Mouse (Mus musculus) testis, adult 2 months (tissue): ENCODE results near the gene Trpm8. TPM values are rescaled to one million over a fixed set of nuclear protein-coding genes. Genes with fewer than 3 reads are reported as not detected.

Source experiments
- H3K27ac ChIP-seq: fragments of 200-500 bp; 2 replicates; pipeline ENCODE4 v1.5.1; 2012; ENCODE audit warnings: low read depth, low read length; ENCODE audit not compliant: control insufficient read depth, insufficient read depth
- H3K27me3 ChIP-seq: fragments of 200-500 bp; 2 replicates; pipeline ENCODE4 v1.6.1; 2012; ENCODE audit warnings: mild to moderate bottlenecking, low read length, moderate library complexity; ENCODE audit not compliant: control insufficient read depth, insufficient read depth
- H3K36me3 ChIP-seq: fragments of 200-500 bp; 2 replicates; pipeline ENCODE4 v1.6.1; 2012; ENCODE audit warnings: mild to moderate bottlenecking, low read length; ENCODE audit not compliant: control insufficient read depth, insufficient read depth
- H3K4me1 ChIP-seq: fragments of 200-500 bp; 2 replicates; pipeline ENCODE4 v1.6.1; 2012; ENCODE audit warnings: low read length; ENCODE audit not compliant: control insufficient read depth, insufficient read depth
- H3K4me3 ChIP-seq: fragments of 200-500 bp; 2 replicates; pipeline ENCODE4 v1.5.1; 2012; ENCODE audit warnings: low read depth, mild to moderate bottlenecking, low read length, moderate library complexity, mixed read lengths; ENCODE audit not compliant: control insufficient read depth
- CTCF ChIP-seq: fragments of 200-500 bp; IDR thresholded peaks from 2 replicates; pipeline ENCODE4 v1.5.1; 2012; ENCODE audit warnings: low read depth, mild to moderate bottlenecking, inconsistent platforms, low read length, moderate library complexity; ENCODE audit not compliant: control insufficient read depth, insufficient read depth, insufficient replicate concordance
- POLR2A ChIP-seq: fragments of 200-500 bp; IDR thresholded peaks from 2 replicates; pipeline ENCODE4 v1.6.1; 2012; ENCODE audit warnings: low read depth, mild to moderate bottlenecking, inconsistent platforms, low read length, moderate library complexity; ENCODE audit not compliant: control insufficient read depth
- polyA plus RNA-seq: library from polyadenylated mRNA; depleted of rRNA; stranded (reverse); fragments of >200 nt; gene quantifications from 2 replicates; pipeline ENCODE4 v1.2.3, GENCODE M21; 2012

Gene Trpm8
- polyA plus RNA-seq, 1 experiment: 4.7 TPM

- TF ChIP-seq CTCF (no peak), POLR2A (no peak)
Measured at GRCm38 (mm10) chr1:88232664-88233380, 44.6 kb upstream of the Trpm8 start.

DNA sequence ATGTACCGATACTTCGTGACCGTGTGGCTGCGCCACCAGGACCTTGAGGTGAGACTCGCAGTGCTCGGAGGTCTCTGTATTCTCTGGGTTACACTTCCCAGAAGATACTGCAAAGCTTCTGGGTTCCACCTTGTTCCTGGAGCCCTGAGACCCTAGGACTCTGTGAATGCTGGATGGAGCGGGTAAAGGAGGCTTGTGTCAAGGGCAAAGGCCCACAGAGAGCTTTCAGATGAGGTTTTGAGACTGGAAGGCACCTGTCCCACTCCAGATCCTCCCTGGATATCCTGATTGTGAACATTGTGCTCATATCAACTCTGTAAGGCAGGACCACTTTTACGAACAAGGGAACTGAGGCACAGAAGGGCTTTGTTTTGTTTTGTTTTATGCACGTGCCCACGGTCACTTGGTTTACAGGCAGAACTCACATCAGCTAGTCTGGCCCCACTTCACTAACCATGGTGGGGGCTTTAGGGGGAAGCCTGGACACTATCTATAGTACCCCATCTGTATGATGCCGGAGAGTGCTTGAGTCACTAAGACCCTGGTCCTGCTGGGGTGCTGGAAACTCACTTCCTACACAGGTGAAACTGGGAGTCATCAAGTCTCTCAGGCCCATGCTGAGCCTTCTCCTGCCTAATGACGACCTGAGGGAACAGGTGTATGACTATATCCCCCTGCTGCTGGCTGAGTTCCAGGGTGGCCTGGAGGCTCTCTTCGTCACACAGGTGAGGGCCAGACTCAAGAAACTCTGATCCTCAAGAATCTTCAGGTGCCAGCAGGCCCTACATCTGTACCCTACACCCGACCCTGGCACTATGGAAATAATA is 43.8 kb upstream of the Trpm8 start:
- Histone ChIP-seq H3K27me3 (no peaks in the 10 kb centered on the region), H3K36me3 (no peaks in the 10 kb centered on the region; the same call in 1 of the 2 replicates), H3K4me1 (no peaks in the 10 kb centered on the region), H3K4me3 (no peak overlapping the region), H3K27ac (no peak overlapping the region)
- TF ChIP-seq POLR2A (no peak), CTCF (no peak)

More at GRCm38 (mm10) chr1:88232664-88233380, 44.6 kb upstream of the Trpm8 start:
- Histone ChIP-seq H3K4me1 (no peaks in the 10 kb centered on the region), H3K27me3 (no peaks in the 10 kb centered on the region), H3K36me3 (no peaks in the 10 kb centered on the region; the same call in 1 of the 2 replicates), H3K4me3 (no peak overlapping the region), H3K27ac (no peak overlapping the region)

GRCm38 (mm10) chr1:88234248-88234610 is 43.2 kb upstream of the Trpm8 start:
- TF ChIP-seq CTCF (no peak), POLR2A (no peak)

DNA sequence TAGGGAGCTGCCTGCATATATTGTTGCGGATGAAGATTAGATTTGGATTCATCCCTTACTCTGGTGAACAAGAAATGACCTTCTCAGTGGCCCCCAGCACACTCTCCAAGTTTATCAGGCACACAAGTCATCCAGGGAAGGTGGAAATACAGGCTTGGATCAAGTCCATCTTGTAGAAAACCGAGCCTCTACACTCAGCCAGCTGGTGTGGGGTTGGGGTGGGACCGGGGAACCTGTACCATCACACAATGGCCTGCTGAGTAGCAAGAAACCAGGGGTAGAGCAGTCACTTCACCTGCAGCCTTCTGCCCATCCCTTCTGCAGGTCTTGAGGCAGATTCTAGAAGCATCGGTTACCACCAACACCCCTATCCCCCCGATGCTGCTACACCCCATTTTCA is 42.8 kb upstream of the Trpm8 start:
- TF ChIP-seq POLR2A: no peak
- no peak for TF ChIP-seq CTCF
- no peak overlapping the region for H3K4me3 ChIP-seq
- H3K27me3 ChIP-seq: no peaks in the 10 kb centered on the region
- no peaks in the 10 kb centered on the region for H3K4me1 ChIP-seq
- H3K27ac ChIP-seq: no peak overlapping the region
- H3K36me3 ChIP-seq: no peaks in the 10 kb centered on the region

More at GRCm38 (mm10) chr1:88234248-88234610, 43.2 kb upstream of the Trpm8 start:
- Histone ChIP-seq H3K27ac (no peak overlapping the region), H3K36me3 (no peaks in the 10 kb centered on the region), H3K4me1 (no peaks in the 10 kb centered on the region), H3K27me3 (no peaks in the 10 kb centered on the region), H3K4me3 (no peak overlapping the region)

GRCm38 (mm10) chr1:88235046-88235893 is 42.2 kb upstream of the Trpm8 start:
- Histone ChIP-seq H3K4me3 (no peak overlapping the region), H3K4me1 (no peaks in the 10 kb centered on the region), H3K27me3 (no peaks in the 10 kb centered on the region), H3K27ac (no peak overlapping the region), H3K36me3 (no peaks in the 10 kb centered on the region)
- TF ChIP-seq CTCF (no peak), POLR2A (no peak)

GRCm38 (mm10) chr1:88235894-88236415 is 41.5 kb upstream of the Trpm8 start:
- no peak for TF ChIP-seq POLR2A
- no peak for TF ChIP-seq CTCF
- H3K4me1 ChIP-seq: no peaks in the 10 kb centered on the region
- H3K4me3 ChIP-seq: no peak overlapping the region
- H3K27ac ChIP-seq: no peak overlapping the region
- H3K36me3 ChIP-seq: no peaks in the 10 kb centered on the region
- no peaks in the 10 kb centered on the region for H3K27me3 ChIP-seq
